Mouse (Mus musculus) urinary bladder, postnatal 0 days (tissue): ENCODE data around the gene Olfr1411. TPM values are rescaled to one million over a fixed set of nuclear protein-coding genes. Genes with fewer than 3 reads are reported as not detected.

Experiments
- polyA plus RNA-seq: library from polyadenylated mRNA; unstranded; fragments of >200 nt; fragmentation: Nextera tagmentation; extraction: Ambion mirVana; gene quantifications from 2 replicates; pipeline ENCODE4 v1.2.1, GENCODE M21; 2015

Olfr1411 gene
- not detected in 2 replicates for polyA plus RNA-seq

GRCm38 (mm10) chr1:92594111-92594510 lies at the start of gene Olfr1411:
Gene Olfr1411 (plus strand): TSS chr1:92594411.

GRCm38 (mm10) chr1:92571022-92571421 lies 23.2 kb upstream of the Olfr1411 start, which contains the start of gene Olfr1413:
Gene Olfr1413 (plus strand): TSS chr1:92571322.

DNA sequence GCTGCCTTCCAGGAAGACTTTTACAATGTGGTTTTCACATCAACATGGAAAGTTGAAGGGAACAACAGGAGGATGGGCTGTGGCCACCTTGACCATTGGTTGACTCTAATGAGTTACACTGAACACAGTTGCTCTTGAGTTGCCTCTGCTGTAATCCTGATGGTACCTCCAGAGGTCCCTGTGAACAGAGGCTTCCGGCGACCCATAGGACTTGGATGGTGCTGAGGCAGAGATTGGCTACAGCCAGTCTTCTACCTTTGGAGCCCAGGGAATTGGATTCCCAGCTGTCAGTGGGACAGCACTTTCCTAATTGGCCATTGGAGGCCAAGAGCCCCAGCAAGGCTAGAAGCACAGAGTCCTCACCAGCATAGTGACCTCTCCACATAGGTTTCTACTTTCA lies 8.7 kb upstream of the Olfr1411 start, which contains the start of gene Olfr1412:
Gene Olfr1412 (plus strand): TSS at position 301 of the 400 bp plus-strand sequence.

DNA sequence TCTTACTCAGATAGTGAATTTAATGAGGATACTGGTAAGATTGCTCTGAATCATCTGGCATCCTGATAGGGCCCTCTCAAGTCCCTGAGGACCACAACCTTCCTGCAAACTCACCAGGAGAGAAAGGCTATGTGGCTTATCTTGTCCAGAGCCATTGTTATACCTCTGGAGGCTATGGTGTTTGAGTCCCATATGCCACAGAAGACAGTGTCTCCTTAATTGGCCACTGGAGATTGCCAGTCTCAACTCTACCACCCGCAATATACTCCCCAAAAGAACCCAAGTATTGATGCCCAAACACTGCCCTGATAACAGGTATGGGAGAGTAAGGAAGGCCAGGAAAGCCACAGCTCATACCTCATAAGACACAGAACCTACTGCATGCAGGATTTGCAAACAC lies 11.3 kb downstream of the Olfr1411 start, which contains the start of gene Olfr1410:
Gene Olfr1410 (plus strand): TSS at position 301 of the 400 bp plus-strand sequence.

DNA sequence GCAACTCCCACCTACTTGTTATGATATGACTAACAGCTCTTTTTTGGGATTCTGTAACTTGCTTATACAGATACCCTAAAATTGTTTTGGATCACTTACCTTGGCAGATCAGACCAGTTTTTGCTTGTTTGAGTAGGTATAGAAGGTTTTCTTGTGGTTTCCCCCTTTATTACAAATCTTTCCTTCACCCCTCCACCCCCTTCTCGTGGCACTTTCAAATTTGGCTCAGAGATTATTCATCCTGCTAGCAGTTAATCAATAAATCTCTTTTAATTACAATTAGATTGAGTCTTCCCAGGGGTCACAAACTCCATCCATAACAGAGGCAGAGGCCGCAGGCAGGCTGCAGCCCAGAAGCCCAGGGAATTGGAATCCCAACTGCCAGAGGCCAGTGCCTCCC lies 23.3 kb downstream of the Olfr1411 start, which contains the start of gene Olfr12:
Gene Olfr12 (plus strand): TSS at position 301 of the 400 bp plus-strand sequence.

DNA sequence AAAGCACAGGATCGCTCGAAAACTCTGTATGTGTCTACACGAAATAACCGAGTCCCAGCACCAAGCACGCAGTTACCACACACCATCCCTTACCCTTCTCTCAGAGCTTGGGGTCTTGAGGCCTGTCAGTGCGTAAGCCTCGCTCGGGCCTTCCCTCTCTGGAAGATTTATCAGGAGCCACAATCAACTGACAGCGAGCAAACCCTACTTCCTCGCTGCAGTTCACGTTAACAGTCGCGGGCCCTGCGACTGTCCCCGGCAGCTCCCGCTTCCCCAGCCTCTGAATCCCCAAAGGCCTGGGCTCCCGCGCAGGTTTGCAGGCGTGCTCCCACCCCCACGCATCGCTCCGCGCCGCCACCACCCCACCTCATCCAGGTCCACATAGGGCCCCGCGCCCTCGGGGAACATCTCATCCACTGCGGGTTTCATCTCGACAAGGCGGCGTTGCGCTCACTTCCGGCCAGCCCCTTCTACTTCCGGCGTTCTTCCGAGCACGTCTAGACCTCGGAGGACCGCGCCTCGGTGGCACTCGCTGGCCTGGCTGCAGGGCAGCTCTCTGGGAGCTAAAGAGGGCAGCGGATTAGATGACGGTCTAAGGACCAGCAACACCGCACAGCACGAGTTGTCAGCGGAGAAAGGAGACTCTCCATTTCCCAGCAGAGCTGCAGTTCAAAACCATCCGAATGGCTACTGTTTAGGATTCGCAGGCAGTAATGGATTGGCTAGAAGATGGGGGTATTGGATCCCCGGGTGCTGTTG lies 47.5 kb downstream of the Olfr1411 start, which contains the start of gene Cops9:
Gene Cops9 (minus strand): TSS at position 472 of the 759 bp plus-strand sequence.

Other genes starting within 250 kb of the Olfr1411 start
- 190 and 197 TPM in 2 replicates for gene Ndufa10, start 120.6 kb upstream of the Olfr1411 start, polyA plus RNA-seq
- not detected in 2 replicates for gene Olfr1416, start 109.3 kb upstream of the Olfr1411 start, polyA plus RNA-seq
- not detected in 2 replicates for gene Olfr1415, start 98.3 kb upstream of the Olfr1411 start, polyA plus RNA-seq
- not detected in 2 replicates for gene Olfr1414, start 75.8 kb upstream of the Olfr1411 start, polyA plus RNA-seq
- not detected in 2 replicates for gene Olfr1413, start 23.1 kb upstream of the Olfr1411 start, polyA plus RNA-seq
- not detected in 2 replicates for gene Olfr1412, start 8.6 kb upstream of the Olfr1411 start, polyA plus RNA-seq
- gene Olfr1410, start 11.4 kb downstream of the Olfr1411 start, polyA plus RNA-seq: not detected in 2 replicates
- not detected in 2 replicates for gene Olfr12, start 23.4 kb downstream of the Olfr1411 start, polyA plus RNA-seq
- 387 and 417 TPM in 2 replicates for gene Cops9, start 47.6 kb downstream of the Olfr1411 start, polyA plus RNA-seq
- not detected in 2 replicates for gene Otos, start 54.4 kb downstream of the Olfr1411 start, polyA plus RNA-seq
- 12.9 and 15.9 TPM in 2 replicates for gene Gpc1, start 237.2 kb downstream of the Olfr1411 start, polyA plus RNA-seq